Mouse (Mus musculus): ENCODE results near the gene Nwd2.

The Nwd2 gene

GRCm38 (mm10) chr5:63755938-63756337 lies 107.0 kb downstream of the Nwd2 start:
- DNase-seq (ENCODE audit: low spot score in 2 of 2), result no peak

- no peak for DNase-seq (ENCODE audit: low spot score in 2 of 2)
Observed at GRCm38 (mm10) chr5:63765886-63766285, 117.0 kb downstream of the Nwd2 start.

GRCm38 (mm10) chr5:63766715-63767114 lies 117.8 kb downstream of the Nwd2 start:
- DNase-seq (ENCODE audit: low spot score in 2 of 2), result peak; percentile 17 to 37

GRCm38 (mm10) chr5:63767464-63767863 lies 118.6 kb downstream of the Nwd2 start:
- DNase-seq (ENCODE audit: low spot score in 2 of 2), result no peak

GRCm38 (mm10) chr5:63768220-63768619 lies 119.3 kb downstream of the Nwd2 start:
- no peak for DNase-seq (ENCODE audit: low spot score in 2 of 2)

GRCm38 (mm10) chr5:63772971-63773370 lies 124.1 kb downstream of the Nwd2 start:
- DNase-seq (ENCODE audit: low spot score in 2 of 2), result no peak

- no peak for DNase-seq (ENCODE audit: low spot score in 2 of 2)
Observed at GRCm38 (mm10) chr5:63773603-63774002, 124.7 kb downstream of the Nwd2 start.

GRCm38 (mm10) chr5:63788156-63788826 lies 139.4 kb downstream of the Nwd2 start:
- DNase-seq (ENCODE audit: low spot score in 2 of 2), result no peak

- DNase-seq (ENCODE audit: low spot score in 2 of 2), result peak in 1 of 2 experiments; percentile 55
Observed at GRCm38 (mm10) chr5:63811819-63812508, 163.1 kb downstream of the Nwd2 start, which contains the start of gene 0610040J01Rik. Gene 0610040J01Rik, plus strand, starts transcription at chr5:63812363.

GRCm38 (mm10) chr5:63812509-63812865 lies 163.6 kb downstream of the Nwd2 start:
- DNase-seq (ENCODE audit: low spot score in 2 of 2), result no peak

- DNase-seq (ENCODE audit: low spot score in 2 of 2), result no peak
Observed at GRCm38 (mm10) chr5:63816643-63817042, 167.7 kb downstream of the Nwd2 start.

- DNase-seq (ENCODE audit: low spot score in 2 of 2), result no peak
Observed at GRCm38 (mm10) chr5:63817270-63817669, 168.4 kb downstream of the Nwd2 start.

- no peak for DNase-seq (ENCODE audit: low spot score in 2 of 2)
Observed at GRCm38 (mm10) chr5:63818975-63819374, 170.1 kb downstream of the Nwd2 start.

GRCm38 (mm10) chr5:63819519-63819918 lies 170.6 kb downstream of the Nwd2 start:
- DNase-seq (ENCODE audit: low spot score in 2 of 2), result no peak

- no peak for DNase-seq (ENCODE audit: low spot score in 2 of 2)
Observed at GRCm38 (mm10) chr5:63821176-63821575, 172.3 kb downstream of the Nwd2 start.

GRCm38 (mm10) chr5:63821860-63822259 lies 173.0 kb downstream of the Nwd2 start:
- DNase-seq (ENCODE audit: low spot score in 2 of 2), result no peak

- no peak for DNase-seq (ENCODE audit: low spot score in 2 of 2)
Observed at GRCm38 (mm10) chr5:63823362-63824332, 174.7 kb downstream of the Nwd2 start.

GRCm38 (mm10) chr5:63824599-63825350 lies 175.9 kb downstream of the Nwd2 start:
- DNase-seq (ENCODE audit: low spot score in 2 of 2), result no peak

GRCm38 (mm10) chr5:63825881-63826280 lies 177.0 kb downstream of the Nwd2 start:
- DNase-seq (ENCODE audit: low spot score in 2 of 2), result no peak

GRCm38 (mm10) chr5:63827006-63827405 lies 178.1 kb downstream of the Nwd2 start:
- DNase-seq (ENCODE audit: low spot score in 2 of 2), result no peak

- DNase-seq (ENCODE audit: low spot score in 2 of 2), result no peak
Observed at GRCm38 (mm10) chr5:63827415-63828053, 178.6 kb downstream of the Nwd2 start.

Data from natural killer cell, adult 2 months (primary cell).